Mouse (Mus musculus) heart, embryonic 12.5 days (tissue): ENCODE measurements at regions not wholly inside any gene's neighbourhood (a gene's known extent, or its start where the extent isn't known, plus 50 kb on each side); places are given as distances from the start of the nearest gene placed in this dataset.

Experiments
- ATAC-seq: fragments of 200-750 bp; cut with Nextera tagmentation; 2 replicates; pipeline ENCODE4 v1.8.0; 2017; ENCODE audit warnings: moderate TSS enrichment, moderate library complexity; ENCODE audit not compliant: insufficient number of reproducible peaks, low FRiP score
- H3K27ac ChIP-seq: fragments of 300-500 bp; sonication (generic); 2 replicates; pipeline ENCODE4 v1.5.1; 2016; ENCODE audit warnings: mild to moderate bottlenecking, moderate library complexity; ENCODE audit not compliant: poor library complexity, severe bottlenecking
- H3K27me3 ChIP-seq: fragments of 300-500 bp; sonication (generic); replicated peaks from 2 replicates; pipeline ENCODE4 v1.6.1; 2016; ENCODE audit warnings: mild to moderate bottlenecking, moderate library complexity
- H3K36me3 ChIP-seq: fragments of 300-500 bp; sonication (generic); 2 replicates; pipeline ENCODE4 v1.6.1; 2016; ENCODE audit warnings: mild to moderate bottlenecking, moderate library complexity
- H3K4me1 ChIP-seq: fragments of 300-500 bp; sonication (generic); replicated peaks from 2 replicates; pipeline ENCODE4 v1.6.1; 2016; ENCODE audit warnings: mild to moderate bottlenecking
- H3K4me2 ChIP-seq: fragments of 300-500 bp; sonication (generic); 2 replicates; pipeline ENCODE4 v1.6.1; 2016; ENCODE audit warnings: mild to moderate bottlenecking, moderate library complexity
- H3K4me3 ChIP-seq: fragments of 300-500 bp; sonication (generic); 2 replicates; pipeline ENCODE4 v1.5.1; 2016; ENCODE audit warnings: mild to moderate bottlenecking
- H3K9ac ChIP-seq: fragments of 300-500 bp; sonication (generic); 2 replicates; pipeline ENCODE4 v1.6.1; 2016; ENCODE audit warnings: mild to moderate bottlenecking, moderate library complexity
- H3K9me3 ChIP-seq: fragments of 300-500 bp; sonication (generic); replicated peaks from 2 replicates; pipeline ENCODE4 v1.6.1; 2016; ENCODE audit warnings: mild to moderate bottlenecking, moderate library complexity
- WGBS: fragments of 180-500 bp; shearing (Covaris S2); methylation state at CpG from one replicate; pipeline ENCODE4 v1.1.7; 2016; 5-methylcytosine and 5-hydroxymethylcytosine counted together

- Histone ChIP-seq H3K4me2 (no peak overlapping the region), H3K9ac (no peak overlapping the region), H3K4me1 (no peaks in the 10 kb centered on the region), H3K27me3 (no peaks in the 10 kb centered on the region), H3K4me3 (no peak overlapping the region), H3K36me3 (no peaks in the 10 kb centered on the region), H3K9me3 (no peaks in the 10 kb centered on the region), H3K27ac (no peak overlapping the region)
- WGBS, result 68% methylated on average over 10 of the region's 10 CpGs
- no peak for ATAC-seq
These were observed 509.6 kb upstream of the Kif2a start for GRCm38 (mm10) chr13:107531528-107531927.

DNA sequence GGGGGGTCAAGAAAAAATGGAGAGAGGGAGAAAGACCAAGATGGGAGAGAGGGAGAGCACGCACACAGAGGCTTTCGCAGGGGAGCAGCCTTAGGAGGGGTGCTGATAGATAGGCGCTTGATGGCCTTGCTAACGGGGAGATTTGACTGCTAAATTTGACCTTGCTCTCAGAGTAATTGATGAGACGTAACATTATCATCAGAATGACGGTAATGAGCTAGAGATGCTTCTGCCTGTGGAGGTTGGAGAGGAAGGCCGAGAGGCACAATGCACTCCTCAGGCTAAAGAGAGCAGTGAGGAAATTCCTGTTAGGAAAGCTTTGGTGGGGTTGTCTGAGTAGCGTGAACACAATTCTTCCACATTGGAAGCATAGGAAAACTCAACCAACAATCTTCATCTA, 509.1 kb upstream of the Kif2a start:
- ATAC-seq, result no peak
- H3K27ac ChIP-seq, result no peak overlapping the region
- H3K4me2 ChIP-seq, result no peak overlapping the region
- H3K4me3 ChIP-seq, result no peak overlapping the region
- no peaks in the 10 kb centered on the region for H3K27me3 ChIP-seq
- no peaks in the 10 kb centered on the region for H3K36me3 ChIP-seq
- no peak overlapping the region for H3K9ac ChIP-seq
- no peaks in the 10 kb centered on the region for H3K4me1 ChIP-seq
- 32% methylated on average over 8 of the region's 8 CpGs for WGBS
- H3K9me3 ChIP-seq, result no peaks in the 10 kb centered on the region

GRCm38 (mm10) chr13:107530392-107530791, 508.5 kb upstream of the Kif2a start:
- no peaks in the 10 kb centered on the region for H3K36me3 ChIP-seq
- H3K9ac ChIP-seq, result no peak overlapping the region
- H3K4me3 ChIP-seq, result no peak overlapping the region
- no peaks in the 10 kb centered on the region for H3K27me3 ChIP-seq
- H3K9me3 ChIP-seq, result no peaks in the 10 kb centered on the region
- no peak overlapping the region for H3K27ac ChIP-seq
- WGBS, result 94% methylated on average over 1 of the region's 1 CpGs
- H3K4me1 ChIP-seq, result no peaks in the 10 kb centered on the region
- ATAC-seq, result no peak
- no peak overlapping the region for H3K4me2 ChIP-seq

GRCm38 (mm10) chr13:107528724-107529456, 507.0 kb upstream of the Kif2a start:
- no peak overlapping the region for H3K4me2 ChIP-seq
- no peak overlapping the region for H3K9ac ChIP-seq
- no peaks in the 10 kb centered on the region for H3K36me3 ChIP-seq
- H3K9me3 ChIP-seq, result no peaks in the 10 kb centered on the region
- no peak overlapping the region for H3K27ac ChIP-seq
- no peaks in the 10 kb centered on the region for H3K27me3 ChIP-seq
- no peak overlapping the region for H3K4me3 ChIP-seq
- H3K4me1 ChIP-seq, result no peaks in the 10 kb centered on the region
- no peak for ATAC-seq
- WGBS, result 65% methylated on average over 15 of the region's 15 CpGs

- H3K4me1 ChIP-seq, result no peaks in the 10 kb centered on the region
- H3K4me3 ChIP-seq, result no peak overlapping the region
- no peaks in the 10 kb centered on the region for H3K9me3 ChIP-seq
- no peak for ATAC-seq
- no peaks in the 10 kb centered on the region for H3K36me3 ChIP-seq
- H3K27me3 ChIP-seq, result no peaks in the 10 kb centered on the region
- H3K4me2 ChIP-seq, result no peak overlapping the region
- 87% methylated on average over 3 of the region's 3 CpGs for WGBS
- no peak overlapping the region for H3K27ac ChIP-seq
- H3K9ac ChIP-seq, result no peak overlapping the region
These were observed 501.0 kb upstream of the Kif2a start for GRCm38 (mm10) chr13:107522942-107523341.

DNA sequence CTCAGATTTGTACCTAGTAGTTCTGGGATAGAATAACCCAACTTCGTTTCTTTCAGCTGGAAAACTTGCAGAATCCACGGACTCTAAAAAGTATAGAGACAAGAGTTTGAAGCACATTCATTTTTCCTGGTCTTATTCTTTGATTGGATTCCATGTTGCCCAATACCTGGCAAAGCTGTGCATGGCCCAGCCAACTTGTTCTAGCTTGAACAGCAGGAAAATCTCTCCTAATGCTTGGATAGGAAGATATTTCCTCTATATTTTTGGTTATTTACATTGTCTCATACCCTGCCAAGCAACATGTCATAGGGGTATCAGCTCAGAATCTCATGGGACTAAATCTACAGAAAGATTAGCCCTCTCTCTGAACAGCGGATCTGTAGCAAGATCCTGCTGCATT, 492.3 kb upstream of the Kif2a start:
- WGBS, result 80% methylated on average over 3 of the region's 3 CpGs
- H3K4me3 ChIP-seq, result no peak overlapping the region
- ATAC-seq, result no peak
- H3K36me3 ChIP-seq, result no peaks in the 10 kb centered on the region
- no peak overlapping the region for H3K9ac ChIP-seq
- H3K27me3 ChIP-seq, result no peaks in the 10 kb centered on the region
- H3K27ac ChIP-seq, result no peak overlapping the region
- H3K9me3 ChIP-seq, result no peaks in the 10 kb centered on the region
- H3K4me2 ChIP-seq, result no peak overlapping the region
- H3K4me1 ChIP-seq, result no peaks in the 10 kb centered on the region

- H3K36me3 ChIP-seq, result no peaks in the 10 kb centered on the region
- no peak overlapping the region for H3K4me2 ChIP-seq
- H3K4me1 ChIP-seq, result no peaks in the 10 kb centered on the region
- H3K9ac ChIP-seq, result no peak overlapping the region
- no peaks in the 10 kb centered on the region for H3K9me3 ChIP-seq
- no peaks in the 10 kb centered on the region for H3K27me3 ChIP-seq
- no peak overlapping the region for H3K27ac ChIP-seq
- ATAC-seq, result no peak
- H3K4me3 ChIP-seq, result no peak overlapping the region
- 62% methylated on average over 6 of the region's 6 CpGs for WGBS
These were observed 491.6 kb upstream of the Kif2a start for GRCm38 (mm10) chr13:107513274-107514146.

- ATAC-seq, result no peak
- peaks cover 8% of the 10 kb centered on the region for H3K4me1 ChIP-seq
- H3K27ac ChIP-seq, result no peak overlapping the region
- no peaks in the 10 kb centered on the region for H3K36me3 ChIP-seq
- 0 out of 2 replicates have a peak, but pooled peaks cover 5% of the 10 kb centered on the region for H3K27me3 ChIP-seq
- H3K9me3 ChIP-seq, result no peaks in the 10 kb centered on the region
- H3K4me2 ChIP-seq, result no peak overlapping the region
- 10% methylated on average over 3 of the region's 3 CpGs for WGBS
- no peak overlapping the region for H3K9ac ChIP-seq
- no peak overlapping the region for H3K4me3 ChIP-seq
These were observed 485.4 kb upstream of the Kif2a start for GRCm38 (mm10) chr13:107507336-107507735.

GRCm38 (mm10) chr13:107506832-107507231, 484.9 kb upstream of the Kif2a start:
- no peaks in the 10 kb centered on the region for H3K36me3 ChIP-seq
- no peak for ATAC-seq
- H3K4me3 ChIP-seq, result no peak overlapping the region
- H3K9ac ChIP-seq, result no peak overlapping the region
- H3K27me3 ChIP-seq, result 0 out of 2 replicates have a peak, but pooled peaks cover 8% of the 10 kb centered on the region
- H3K4me1 ChIP-seq, result peaks cover 8% of the 10 kb centered on the region
- H3K9me3 ChIP-seq, result no peaks in the 10 kb centered on the region
- no peak overlapping the region for H3K4me2 ChIP-seq
- WGBS, result 63% methylated on average over 4 of the region's 4 CpGs
- H3K27ac ChIP-seq, result no peak overlapping the region

DNA sequence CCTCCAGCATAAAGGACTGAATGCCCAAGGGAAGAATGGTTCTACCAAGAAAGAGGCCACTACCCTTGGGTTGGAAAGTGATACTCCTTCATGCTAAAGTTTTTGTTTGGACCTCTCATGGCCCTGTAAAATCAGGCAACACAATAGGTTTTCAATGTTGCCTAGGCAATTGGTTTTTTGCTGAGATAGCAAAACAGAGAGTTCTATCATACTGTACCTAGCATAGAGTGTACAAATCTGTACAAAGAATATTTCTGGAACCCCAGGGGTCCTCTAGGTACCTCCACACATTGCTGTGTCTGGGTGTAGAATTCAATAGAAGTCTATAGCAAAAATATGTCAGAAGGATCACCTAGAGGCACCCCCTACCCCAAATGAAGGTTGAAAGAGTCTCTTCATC, 483.4 kb upstream of the Kif2a start:
- H3K9ac ChIP-seq, result no peak overlapping the region
- no peak for ATAC-seq
- H3K27me3 ChIP-seq, result 0 out of 2 replicates have a peak, but pooled peaks cover 8% of the 10 kb centered on the region
- no peaks in the 10 kb centered on the region for H3K9me3 ChIP-seq
- H3K4me1 ChIP-seq, result peaks cover 8% of the 10 kb centered on the region
- H3K36me3 ChIP-seq, result no peaks in the 10 kb centered on the region
- no peak overlapping the region for H3K27ac ChIP-seq
- H3K4me3 ChIP-seq, result no peak overlapping the region
- no peak overlapping the region for H3K4me2 ChIP-seq

DNA sequence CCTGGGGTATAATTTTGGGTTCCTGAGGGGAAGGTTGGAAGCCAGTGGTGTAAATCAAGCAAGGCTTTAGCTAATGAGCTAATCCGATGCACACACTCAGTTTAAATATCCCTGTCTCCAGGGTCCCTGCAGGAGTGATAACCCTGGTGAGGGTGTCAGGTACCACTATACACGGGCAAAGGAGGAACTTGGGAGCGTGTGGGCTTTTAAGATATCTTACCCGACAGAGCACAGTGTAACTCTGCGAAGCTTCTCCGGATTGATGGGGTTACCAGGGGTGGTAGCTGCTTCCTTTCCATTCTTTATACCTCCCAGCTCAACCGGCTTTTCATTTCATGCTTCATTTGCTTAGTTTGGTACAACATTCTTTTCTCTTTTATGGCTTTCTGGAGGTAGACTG, 480.3 kb upstream of the Kif2a start:
- no peak overlapping the region for H3K9ac ChIP-seq
- WGBS, result 36% methylated on average over 7 of the region's 7 CpGs

More for the DNA sequence above, 480.3 kb upstream of the Kif2a start:
- Histone ChIP-seq H3K27ac (no peak overlapping the region), H3K4me2 (no peak overlapping the region), H3K9me3 (no peaks in the 10 kb centered on the region), H3K4me1 (no peaks in the 10 kb centered on the region), H3K27me3 (0 out of 2 replicates have a peak, but pooled peaks cover 3% of the 10 kb centered on the region), H3K4me3 (no peak overlapping the region), H3K36me3 (no peaks in the 10 kb centered on the region)
- ATAC-seq, result no peak
